Mouse (Mus musculus) neutrophil, adult 5-6 weeks (primary cell): ENCODE data around the gene Nmnat2. TPM values are rescaled to one million over a fixed set of nuclear protein-coding genes. Genes with fewer than 3 reads are reported as not detected.

Experiments
- ATAC-seq: fragments of 151-379, 151-347 bp; 2 replicates; pipeline ENCODE4 v1.8.0; 2017; ENCODE audit warnings: mild to moderate bottlenecking, moderate TSS enrichment; ENCODE audit not compliant: insufficient number of reproducible peaks, poor library complexity, low FRiP score, severe bottlenecking; ENCODE audit errors: extremely low read depth
- total RNA-seq: library from RNA; stranded (forward); fragments of 200-1000 nt; gene quantifications from 2 replicates; pipeline ENCODE4 v1.2.3, GENCODE M21; 2017

The Nmnat2 gene
- total RNA-seq, 1 experiment from 2014 or later, result 0.12 TPM

DNA sequence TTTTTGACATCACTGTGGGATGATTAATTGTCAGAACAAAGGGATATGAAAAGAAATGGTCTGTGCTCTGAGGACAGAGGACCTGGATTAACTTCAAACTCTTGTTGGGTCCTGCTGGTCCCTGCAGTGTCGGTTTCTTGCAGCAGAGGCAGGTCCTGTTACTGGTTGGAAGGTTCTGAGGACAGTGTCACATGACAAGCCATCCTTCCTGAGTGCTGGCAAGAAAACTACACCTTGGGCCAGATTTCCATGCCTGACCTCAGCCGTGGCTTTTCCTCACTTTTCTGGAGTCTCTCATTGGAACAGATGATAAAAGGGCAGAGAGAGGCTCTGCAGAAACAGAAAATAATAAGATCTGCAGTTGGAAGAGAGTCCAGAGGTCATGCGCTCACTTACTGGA is 20.4 kb downstream of the Nmnat2 start:
- ATAC-seq, result no peak

DNA sequence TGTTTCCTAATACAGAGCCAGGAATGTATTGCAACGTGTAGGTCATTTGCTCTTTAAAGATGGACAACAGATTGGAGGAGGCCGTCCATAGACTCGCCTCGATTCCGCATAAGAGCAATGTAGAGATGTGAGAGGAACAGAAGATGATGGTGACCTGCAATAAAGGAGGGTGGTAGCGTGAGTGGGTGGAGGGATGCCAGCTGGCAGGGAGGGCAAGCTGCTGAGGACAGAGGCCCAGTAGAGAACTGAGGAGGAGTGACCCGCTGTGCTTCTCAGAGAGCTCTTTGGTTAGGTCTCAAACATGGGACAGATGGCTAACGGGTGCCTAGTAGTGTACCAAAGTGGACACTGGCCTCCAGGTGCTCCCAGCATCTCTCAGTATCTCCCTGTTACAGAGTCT is 23.9 kb downstream of the Nmnat2 start:
- ATAC-seq, result no peak

DNA sequence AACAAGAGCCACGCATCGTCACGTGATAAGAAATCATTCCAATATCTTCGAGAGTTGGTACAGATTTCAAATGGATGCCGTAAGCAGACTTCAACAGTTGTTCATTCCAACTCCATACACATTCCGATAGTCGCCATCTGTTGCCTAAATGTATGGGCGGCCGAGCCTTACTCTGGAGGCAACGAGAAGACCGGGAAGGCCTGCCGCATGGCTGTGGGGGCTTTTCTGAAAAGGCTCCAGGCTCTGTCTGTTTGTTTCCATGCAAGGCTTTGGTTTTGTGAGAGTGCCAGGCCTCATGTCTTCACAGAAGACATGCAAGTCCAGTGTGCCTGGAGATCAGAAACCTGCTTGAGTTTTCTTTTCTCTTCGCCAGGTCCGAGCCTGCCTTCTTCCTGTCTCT is 28.6 kb downstream of the Nmnat2 start:
- ATAC-seq, result no peak

DNA sequence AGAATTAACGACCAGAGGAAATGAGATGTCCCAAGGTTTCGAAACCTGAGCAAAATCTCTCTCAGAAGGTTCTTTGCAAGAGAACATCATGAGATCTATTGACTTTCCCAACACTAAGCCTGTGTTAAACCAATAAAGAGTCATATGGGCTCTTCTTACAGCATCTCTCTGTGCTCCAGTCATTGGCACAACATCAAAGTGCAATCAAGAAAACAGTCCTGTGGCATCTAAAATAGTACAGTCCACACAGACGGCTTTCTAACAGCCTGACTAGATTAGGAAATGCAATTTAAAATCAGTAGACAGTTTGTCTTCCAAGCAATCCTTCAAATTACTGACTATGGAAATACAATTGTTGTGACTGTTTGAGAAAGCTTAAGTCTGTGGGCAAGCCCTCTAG is 32.2 kb downstream of the Nmnat2 start:
- no peak for ATAC-seq

DNA sequence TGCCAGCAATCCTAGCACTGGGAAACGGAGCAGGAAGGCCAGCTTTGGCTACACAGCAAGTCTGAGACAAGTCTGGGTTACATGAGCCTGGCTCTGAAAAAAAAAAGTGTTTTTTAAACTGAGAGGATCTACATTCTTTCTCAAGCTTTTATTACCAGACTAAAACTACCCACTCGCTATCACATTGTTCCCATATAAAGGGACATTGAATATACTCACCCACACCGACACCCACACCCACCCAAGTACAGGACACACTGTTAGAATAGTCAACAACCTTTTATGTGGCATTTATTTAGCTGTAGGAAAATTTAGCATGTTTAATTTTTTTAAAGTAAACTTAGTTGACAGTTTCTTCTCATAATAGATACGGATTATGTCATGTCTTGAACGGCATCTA is 35.3 kb downstream of the Nmnat2 start:
- no peak for ATAC-seq

DNA sequence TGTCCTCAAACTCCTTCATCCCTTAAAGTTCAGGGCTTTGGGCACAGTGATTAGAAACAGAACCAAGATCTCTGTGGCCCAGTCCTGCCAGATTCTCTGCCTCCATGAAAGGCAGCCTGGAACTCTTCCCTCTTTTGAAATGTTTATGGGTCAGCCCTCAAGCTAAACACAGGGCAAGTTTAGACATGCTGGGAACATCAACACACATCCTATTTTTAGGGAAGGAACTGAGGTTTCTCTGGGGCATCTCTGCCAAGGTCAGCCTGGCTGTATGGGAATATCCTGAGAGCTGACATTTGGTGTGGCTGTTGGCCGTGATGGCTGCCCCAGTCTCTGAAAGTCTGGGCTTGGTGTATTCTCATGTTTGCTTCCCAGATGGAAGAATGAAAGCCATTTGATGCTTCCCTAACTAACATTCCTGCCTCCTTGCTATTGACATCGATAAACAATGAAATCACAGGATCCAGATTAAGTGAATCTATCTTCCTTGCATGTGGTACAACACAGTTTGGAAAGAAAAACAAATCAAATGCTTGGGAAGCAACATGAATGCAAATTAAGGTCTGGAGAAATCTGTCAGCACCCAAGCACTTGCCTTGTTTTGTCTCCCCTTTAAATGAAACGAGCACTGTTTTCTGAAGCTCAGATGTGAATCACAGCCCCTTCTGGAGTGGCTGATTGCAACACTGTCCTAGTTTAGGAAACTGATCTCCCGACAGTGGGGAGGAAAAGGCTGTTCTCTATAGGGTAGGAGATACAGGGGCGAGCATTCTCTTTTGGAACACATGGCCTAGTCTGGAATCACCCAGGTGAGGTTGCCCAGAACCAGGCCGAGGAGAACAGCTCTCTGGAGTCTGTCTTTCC is 37.7 kb downstream of the Nmnat2 start:
- no peak for ATAC-seq

DNA sequence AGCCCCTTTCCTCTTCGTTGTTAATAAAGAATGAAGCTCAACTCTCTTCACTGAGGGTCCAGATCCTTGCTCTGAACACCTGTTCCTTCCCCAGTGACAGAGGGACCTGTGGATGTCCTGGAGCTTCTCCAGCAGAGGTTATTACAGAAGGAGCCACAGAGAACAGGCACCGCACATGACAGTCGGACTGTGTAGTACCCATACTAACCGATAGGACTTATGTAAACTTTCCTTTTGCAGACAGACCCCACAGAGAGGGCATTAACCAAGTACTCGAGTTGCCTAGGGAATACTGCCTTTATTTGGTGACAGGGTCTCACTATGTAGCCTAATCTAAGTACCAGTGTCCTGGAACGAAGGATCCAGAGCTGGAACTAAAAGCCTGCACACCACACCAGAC is 39.0 kb downstream of the Nmnat2 start:
- ATAC-seq, result no peak

DNA sequence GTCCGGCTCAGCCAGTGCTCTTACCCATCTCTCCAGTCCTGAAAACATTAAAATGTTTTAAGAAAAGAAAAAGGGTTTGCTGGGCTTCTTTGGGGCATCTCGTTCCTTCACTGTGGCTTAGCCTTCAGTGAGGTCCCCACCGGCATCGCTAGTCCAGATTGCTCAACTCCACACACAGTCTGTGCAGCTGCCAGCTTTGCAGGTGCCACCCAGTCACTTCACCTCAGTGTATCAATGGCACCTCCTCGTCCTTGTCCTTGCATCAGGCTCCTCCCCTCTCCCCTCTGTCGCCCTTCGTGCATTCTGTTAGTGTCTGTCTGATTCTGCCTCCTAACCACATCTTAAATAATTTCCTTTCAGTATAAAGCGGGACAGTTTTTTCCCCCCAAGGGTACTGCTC is 45.2 kb downstream of the Nmnat2 start:
- ATAC-seq, result no peak

DNA sequence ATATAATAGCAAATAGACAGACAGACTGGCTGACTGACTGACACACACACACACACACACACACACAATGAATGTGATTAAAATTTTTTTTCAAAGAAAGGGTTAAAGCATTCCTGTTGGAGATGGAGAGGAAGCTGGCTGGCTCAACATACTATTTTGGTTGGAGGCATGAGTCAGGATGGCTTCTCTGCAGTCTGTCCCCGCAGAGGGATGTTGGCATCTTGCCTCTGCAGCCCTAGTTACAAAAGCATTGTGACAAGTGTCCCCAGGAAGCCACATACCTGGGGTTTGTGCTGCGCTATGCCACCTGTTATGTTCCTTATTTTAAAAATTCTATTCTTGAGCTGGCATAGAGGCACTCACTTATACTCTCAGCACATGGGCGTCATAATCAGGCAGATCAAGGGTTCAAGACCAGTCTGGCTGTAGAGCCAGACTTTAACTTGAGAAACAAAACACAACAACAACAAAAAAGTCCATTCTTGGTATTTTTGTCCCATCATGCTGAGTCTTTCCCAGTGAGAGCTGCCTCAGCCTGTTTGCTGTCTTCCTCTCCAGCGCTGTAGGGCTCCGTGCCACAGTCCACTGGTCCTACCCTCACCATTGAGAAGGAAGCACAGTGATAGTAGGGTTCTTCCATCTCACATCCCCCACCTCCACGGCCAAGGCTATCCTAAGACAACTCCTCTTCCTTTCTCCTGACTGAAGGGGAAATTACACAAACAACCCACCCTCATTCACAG is 45.9 kb downstream of the Nmnat2 start:
- ATAC-seq, result no peak

DNA sequence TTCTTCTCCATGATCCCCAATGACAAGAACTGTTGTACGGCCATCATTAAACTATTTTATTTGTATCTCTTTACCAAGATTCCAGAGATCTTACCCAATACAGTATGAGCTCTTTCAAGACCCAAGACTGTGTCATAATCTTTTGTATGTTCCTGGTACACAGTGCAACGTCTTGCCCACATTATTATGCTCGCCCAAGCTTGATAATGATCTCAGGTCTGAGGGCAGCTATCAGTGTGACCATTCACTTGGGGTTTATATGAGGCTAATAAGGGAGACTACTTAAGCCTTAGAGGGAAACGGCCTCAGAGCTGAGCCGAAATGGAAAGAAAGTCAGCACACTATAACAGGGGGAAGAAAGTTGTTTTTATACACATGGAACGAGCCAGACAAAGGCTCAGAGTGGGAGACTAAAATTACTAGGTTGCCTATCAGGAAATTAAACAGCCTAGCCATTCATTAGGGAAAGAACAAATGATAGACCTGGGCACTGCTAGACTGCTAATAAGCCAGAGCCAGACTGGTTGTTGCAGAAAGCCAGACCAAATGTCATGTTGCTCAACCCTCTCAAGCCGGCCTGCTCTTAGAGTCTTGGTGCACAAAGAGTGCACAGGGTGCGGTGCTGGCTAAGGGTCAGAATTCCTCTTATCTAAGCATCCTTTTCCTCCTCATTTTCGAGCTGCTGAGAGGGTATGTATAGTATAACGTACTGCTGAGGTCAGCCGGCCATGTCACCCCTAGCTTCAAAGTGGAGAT is 47.7 kb downstream of the Nmnat2 start:
- ATAC-seq, result no peak

DNA sequence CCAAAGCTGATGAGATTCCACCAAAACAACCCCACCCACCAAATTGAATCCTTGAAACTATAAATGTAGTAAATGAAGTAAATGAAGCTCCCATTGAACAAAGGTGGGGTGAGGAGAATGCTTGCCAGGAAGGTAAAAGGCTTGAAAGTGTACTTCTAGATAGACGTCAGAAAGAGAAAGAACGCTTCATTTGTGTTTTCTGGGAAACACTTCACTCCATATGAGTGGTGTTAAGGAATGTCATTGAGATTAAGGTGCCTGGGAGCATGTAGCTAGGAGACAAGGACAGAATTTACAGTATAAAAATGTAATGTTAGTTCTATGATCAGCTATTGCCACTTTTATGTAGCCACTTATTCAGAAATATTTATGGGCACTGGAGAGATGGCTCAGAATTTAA is 49.7 kb downstream of the Nmnat2 start:
- ATAC-seq, result no peak

DNA sequence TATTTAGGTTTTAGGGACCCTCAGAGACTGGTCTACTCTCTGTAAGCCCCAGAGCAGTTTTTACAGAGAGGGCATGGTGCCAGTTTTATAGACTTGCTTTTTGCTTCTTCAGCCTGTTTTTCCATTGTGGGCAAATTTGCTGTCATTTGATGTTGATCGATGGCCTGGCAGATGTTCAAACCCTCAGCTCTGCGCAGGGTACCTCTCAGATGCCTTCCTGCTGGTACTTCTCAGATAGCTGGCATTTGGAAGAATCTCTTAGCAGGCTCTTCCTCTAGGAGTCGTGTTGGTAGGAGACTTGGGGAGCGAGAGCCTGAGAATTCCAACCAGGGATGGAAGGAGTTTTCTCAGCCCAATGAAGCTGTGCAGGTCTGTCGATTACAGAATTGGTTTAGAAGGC is 51.3 kb downstream of the Nmnat2 start:
- no peak for ATAC-seq

DNA sequence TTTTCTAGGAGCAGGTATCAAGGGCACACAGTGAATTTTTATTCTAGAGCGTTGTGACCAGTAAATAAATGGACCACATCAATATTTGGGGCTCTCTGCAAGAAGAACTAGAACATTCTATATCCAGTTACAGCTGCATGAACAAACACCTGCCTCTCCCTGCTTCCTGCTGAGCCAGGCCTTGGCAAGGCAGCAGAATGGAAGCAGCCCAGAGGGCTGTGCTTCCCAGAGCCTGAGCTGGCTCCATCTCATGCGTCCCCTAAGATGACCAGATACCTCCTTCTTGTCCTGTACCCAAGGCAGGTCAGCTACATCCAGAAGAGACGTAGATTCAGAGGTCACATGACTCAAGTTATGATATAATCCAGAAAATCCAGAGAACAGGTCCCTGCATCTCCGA is 52.0 kb downstream of the Nmnat2 start:
- no peak for ATAC-seq

DNA sequence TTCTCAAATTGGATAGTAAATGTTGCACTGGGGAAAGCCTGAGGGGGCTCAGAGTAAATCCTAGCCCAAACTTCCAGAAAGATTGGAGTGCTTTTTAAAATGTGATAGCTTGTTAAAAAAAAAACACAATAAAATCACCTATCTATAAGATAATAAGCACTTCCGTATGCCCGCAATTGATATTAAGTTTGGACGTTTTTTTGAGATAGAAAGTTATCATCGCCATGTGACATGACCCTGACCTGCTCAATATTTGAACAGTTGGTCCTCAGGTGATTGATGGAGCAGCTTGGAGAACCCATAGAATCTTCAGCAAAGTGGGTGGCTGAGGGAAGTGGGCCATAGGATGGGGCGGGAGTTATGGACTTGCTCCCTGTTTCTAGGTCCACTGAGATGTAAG is 52.5 kb downstream of the Nmnat2 start:
- no peak for ATAC-seq

DNA sequence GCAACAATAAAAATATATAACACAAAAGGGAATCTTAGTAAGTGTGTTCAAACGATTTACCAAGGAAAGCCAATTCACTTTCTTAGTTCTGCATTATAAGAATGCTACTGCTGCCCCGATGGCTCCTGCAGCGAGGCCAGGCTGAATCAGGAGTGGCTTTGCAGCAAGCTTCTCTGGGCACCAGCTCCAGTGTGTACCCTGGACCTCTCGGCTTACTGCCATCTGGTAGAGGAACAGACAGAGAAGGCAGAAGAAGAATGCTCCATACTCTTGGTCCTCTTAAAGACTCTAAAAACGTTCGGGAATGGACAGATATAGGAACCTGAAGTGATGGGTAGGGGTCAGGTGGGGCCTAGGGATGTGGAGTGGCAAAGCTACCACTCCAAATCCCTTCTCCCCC is 53.0 kb downstream of the Nmnat2 start:
- no peak for ATAC-seq

DNA sequence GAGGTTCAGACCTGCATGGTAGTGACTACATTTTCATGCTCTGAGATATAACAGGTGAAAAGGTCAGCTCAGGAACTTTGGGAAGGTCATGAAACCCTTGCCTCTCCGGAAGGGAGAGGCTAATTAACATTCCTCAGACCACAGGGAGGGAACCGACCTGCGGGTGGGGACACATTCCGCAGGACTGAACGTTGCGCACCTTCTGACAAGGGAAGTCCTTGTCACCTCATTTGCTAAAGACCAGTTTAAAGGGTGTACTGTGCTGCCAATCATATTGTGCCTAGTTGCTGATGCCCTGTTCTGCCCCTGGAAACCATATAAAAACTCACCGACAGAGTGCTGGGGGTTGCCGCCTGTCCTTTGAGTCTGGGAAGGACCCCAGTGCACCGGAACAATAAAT is 54.5 kb downstream of the Nmnat2 start:
- no peak for ATAC-seq

DNA sequence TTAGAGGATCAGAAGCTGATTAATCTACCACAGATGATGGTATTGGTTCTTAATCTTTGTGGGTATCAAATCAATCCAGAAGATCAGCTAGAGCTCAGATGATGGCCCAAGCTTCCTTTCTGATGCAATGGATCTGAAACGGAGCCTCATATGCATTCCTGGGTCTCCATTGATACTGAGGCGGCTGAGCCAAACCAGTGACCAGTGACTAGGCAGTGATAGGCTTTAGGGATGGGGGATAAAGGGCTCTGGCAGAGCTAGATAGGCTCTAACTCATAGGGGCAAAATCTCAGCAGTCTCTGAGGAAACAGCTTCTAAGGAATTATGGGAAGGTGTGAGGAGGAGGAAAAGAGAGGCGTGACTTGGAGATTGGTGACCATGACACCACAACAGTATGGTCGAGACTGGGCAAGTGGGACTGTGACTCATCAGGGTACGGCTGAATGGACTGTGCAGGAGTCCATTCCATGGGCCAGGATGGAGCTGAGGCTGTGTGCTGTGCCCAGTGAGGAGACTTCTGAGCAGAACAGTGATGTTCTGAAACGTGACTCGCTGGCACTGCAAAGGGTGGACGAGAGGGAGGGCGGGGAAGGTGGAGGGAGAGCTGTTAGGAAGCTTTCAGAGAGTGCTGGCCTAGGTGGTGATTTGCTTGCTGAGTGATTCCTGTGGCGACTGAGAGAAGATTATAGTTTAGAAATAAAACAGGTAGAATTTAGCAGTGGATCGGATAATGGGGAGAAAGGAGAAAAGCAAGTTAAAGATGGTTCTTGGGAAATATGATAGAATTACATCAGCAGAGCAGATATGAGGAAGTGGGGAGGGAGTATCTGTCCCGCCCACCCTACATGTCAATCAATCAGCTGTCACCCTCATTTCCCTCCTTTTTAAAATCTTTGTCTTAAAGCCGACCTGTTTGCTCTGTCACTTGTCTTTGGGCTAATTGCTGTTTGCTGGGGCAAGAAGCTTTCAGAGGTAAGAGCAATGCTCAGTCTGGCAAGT is 55.9 kb downstream of the Nmnat2 start:
- no peak for ATAC-seq

DNA sequence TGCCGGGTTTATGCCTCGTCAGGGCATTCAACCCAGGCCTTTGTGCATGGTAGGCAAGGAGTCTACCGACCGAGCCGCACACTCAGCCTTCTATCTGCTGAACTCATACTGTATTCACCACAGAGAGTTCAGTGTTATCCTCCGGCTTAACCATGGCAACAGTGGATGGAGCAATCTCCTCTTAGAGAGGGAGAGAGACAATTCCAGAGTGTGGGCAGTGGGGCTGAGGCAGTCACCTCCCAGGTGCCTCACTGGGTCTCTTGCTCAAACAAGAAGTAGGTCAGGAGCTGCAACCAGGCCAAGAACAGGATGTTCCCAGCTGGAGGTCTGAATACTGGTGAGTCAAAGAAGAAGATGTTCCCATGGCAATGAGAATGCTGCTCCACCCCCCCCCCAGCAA is 56.8 kb downstream of the Nmnat2 start:
- no peak for ATAC-seq
